Comparison of ENCODE assay signal across 14 mouse cellular contexts in the genomic region with DNA sequence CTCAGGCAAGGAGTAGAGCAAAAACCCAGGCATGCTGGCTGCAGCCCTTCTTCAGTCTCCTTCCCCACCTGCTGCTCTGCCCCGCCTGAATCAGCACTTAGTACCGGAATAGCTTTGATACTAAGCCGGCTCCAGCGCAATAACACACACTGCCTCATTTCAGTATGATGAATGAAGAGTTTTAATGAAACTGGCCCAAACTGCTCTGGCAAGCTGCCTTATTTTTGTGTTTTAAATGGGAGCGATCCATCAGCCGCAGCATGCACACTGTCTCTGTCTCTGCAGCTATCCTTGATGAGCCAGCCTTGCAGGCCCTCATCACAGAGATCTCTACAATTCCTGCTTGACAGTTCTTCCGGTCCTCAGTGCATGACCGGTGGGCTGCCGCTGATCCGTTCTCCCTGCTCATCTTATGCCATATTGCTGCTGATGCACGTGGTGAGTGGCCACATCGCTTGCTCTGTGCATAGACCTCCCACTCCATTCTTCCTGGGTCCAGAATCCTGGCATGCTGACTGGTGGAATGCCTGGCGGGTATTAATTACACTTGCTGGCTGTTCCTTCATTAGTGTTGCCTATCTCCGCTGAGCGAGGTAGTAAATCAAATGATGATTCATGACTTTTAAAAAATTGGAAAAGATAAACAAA.
DNase-seq lines count a peak whose midpoint lies in the region; ATAC-seq and TF ChIP-seq lines count a peak whose summit lies in the region.
"Had no signal": no experiment of that assay in that cellular context is flagged by ENCODE, and none has a peak within 500 bp of the region (broad histone marks: within the 10 kb centered on the region; RNA-seq: fewer than 3 reads in every experiment).

No protein-coding gene starts in this region.

- no peak for DNase-seq in hindbrain, embryonic 11.5 days (ENCODE audit: low spot score)
- peak; percentile 64 for DNase-seq in midbrain, postnatal 0 days (ENCODE audit: low spot score)
- peak; percentile 50 to 67 for DNase-seq in layer of hippocampus, postnatal 14 days (ENCODE audit: low spot score in 2 of 2)
- no peak for DNase-seq in thymus, postnatal 10 days (ENCODE audit: low spot score in 2 of 2)
- DNase-seq: adrenal gland, postnatal 25 days; heart, postnatal 10 days; kidney, adult 18-20 months had no signal

- no peaks in the 10 kb centered on the region for H3K27me3 ChIP-seq in hindbrain, embryonic 13.5 days
- H3K27me3 ChIP-seq in hindbrain, embryonic 11.5 days (ENCODE audit: control insufficient read depth, insufficient read depth, low read length) = no peaks in the 10 kb centered on the region
- H3K27me3 ChIP-seq in midbrain, postnatal 0 days (ENCODE audit: insufficient read depth, low read length) = no peaks in the 10 kb centered on the region
- no peaks in the 10 kb centered on the region for H3K27me3 ChIP-seq in midbrain, embryonic 15.5 days (replicated peaks)
- H3K27me3 ChIP-seq in stomach, embryonic 15.5 days (replicated peaks) = no peaks in the 10 kb centered on the region
- H3K27me3 ChIP-seq in intestine, embryonic 16.5 days (replicated peaks; ENCODE audit: control insufficient read depth, insufficient read depth, low read length) = no peaks in the 10 kb centered on the region
- H3K27me3 ChIP-seq: CH12.LX; embryonic facial prominence, embryonic 15.5 days; midbrain, embryonic 13.5 days had no signal

- peaks cover 8% of the 10 kb centered on the region; the same call in 1 of the 2 replicates for H3K4me1 ChIP-seq in hindbrain, embryonic 13.5 days (replicated peaks)
- no peaks in the 10 kb centered on the region for H3K4me1 ChIP-seq in hindbrain, embryonic 11.5 days (replicated peaks; ENCODE audit: control insufficient read depth, insufficient read depth, low read length)
- H3K4me1 ChIP-seq in midbrain, postnatal 0 days (ENCODE audit: insufficient read depth, low read length) = no peaks in the 10 kb centered on the region
- no peaks in the 10 kb centered on the region for H3K4me1 ChIP-seq in midbrain, embryonic 15.5 days
- H3K4me1 ChIP-seq in stomach, embryonic 15.5 days = no peaks in the 10 kb centered on the region
- no peaks in the 10 kb centered on the region for H3K4me1 ChIP-seq in intestine, embryonic 16.5 days (ENCODE audit: control insufficient read depth, insufficient read depth, low read length)
- H3K4me1 ChIP-seq: embryonic facial prominence, embryonic 15.5 days had no signal

- WGBS in hindbrain, embryonic 13.5 days = 61% methylated on average over 15 of the region's 15 CpGs
- 73% methylated on average over 15 of the region's 15 CpGs for WGBS in hindbrain, embryonic 11.5 days
- 73% methylated on average over 15 of the region's 15 CpGs for WGBS in midbrain, postnatal 0 days
- WGBS in midbrain, embryonic 15.5 days = 81% methylated on average over 15 of the region's 15 CpGs
- 49% methylated on average over 15 of the region's 15 CpGs for WGBS in stomach, embryonic 15.5 days
- 55% methylated on average over 15 of the region's 15 CpGs for WGBS in intestine, embryonic 16.5 days

- ATAC-seq in hindbrain, embryonic 13.5 days (ENCODE audit: low FRiP score) = peak; percentile 80
- ATAC-seq in hindbrain, embryonic 11.5 days (ENCODE audit: low FRiP score) = no peak
- no peak; the same call in 1 of the 2 replicates for ATAC-seq in midbrain, postnatal 0 days (ENCODE audit: low FRiP score)
- no peak for ATAC-seq in midbrain, embryonic 15.5 days (replicated peaks)
- ATAC-seq in stomach, embryonic 15.5 days (ENCODE audit: insufficient read depth, low FRiP score, low read depth) = peak; percentile 60; the same call in 1 of the 2 replicates
- ATAC-seq in intestine, embryonic 16.5 days = no peak
- ATAC-seq: midbrain, embryonic 13.5 days had no signal

- H3K4me3 ChIP-seq in hindbrain, embryonic 13.5 days = no peak overlapping the region
- H3K4me3 ChIP-seq in hindbrain, embryonic 11.5 days (ENCODE audit: low read depth, low read length) = no peak overlapping the region
- no peak overlapping the region for H3K4me3 ChIP-seq in midbrain, postnatal 0 days (ENCODE audit: low read depth, low read length)
- H3K4me3 ChIP-seq in midbrain, embryonic 15.5 days = no peak overlapping the region
- H3K4me3 ChIP-seq in stomach, embryonic 15.5 days (replicated peaks) = no peak overlapping the region
- H3K4me3 ChIP-seq in intestine, embryonic 16.5 days (ENCODE audit: low read length) = no peak overlapping the region
- H3K4me3 ChIP-seq: embryonic facial prominence, embryonic 15.5 days; midbrain, embryonic 13.5 days had no signal

- H3K4me2 ChIP-seq in hindbrain, embryonic 13.5 days = no peak overlapping the region
- no peak overlapping the region for H3K4me2 ChIP-seq in hindbrain, embryonic 11.5 days (replicated peaks; ENCODE audit: low read depth, low read length)
- no peak overlapping the region for H3K4me2 ChIP-seq in midbrain, postnatal 0 days (ENCODE audit: low read depth, low read length, poor library complexity, severe bottlenecking)
- H3K4me2 ChIP-seq in midbrain, embryonic 15.5 days = no peak overlapping the region
- no peak overlapping the region for H3K4me2 ChIP-seq in stomach, embryonic 15.5 days
- no peak overlapping the region for H3K4me2 ChIP-seq in intestine, embryonic 16.5 days (ENCODE audit: low read depth, low read length)
- H3K4me2 ChIP-seq: embryonic facial prominence, embryonic 15.5 days; midbrain, embryonic 13.5 days had no signal

- no peak for TF ChIP-seq CTCF in midbrain, postnatal 0 days (IDR thresholded peaks at IDR 0.05)

- H3K9ac ChIP-seq in hindbrain, embryonic 13.5 days = no peak overlapping the region
- H3K9ac ChIP-seq in hindbrain, embryonic 11.5 days (ENCODE audit: low read depth, low read length) = no peak overlapping the region
- no peak overlapping the region for H3K9ac ChIP-seq in midbrain, postnatal 0 days (replicated peaks; ENCODE audit: low read length, poor library complexity, severe bottlenecking)
- H3K9ac ChIP-seq in midbrain, embryonic 15.5 days = no peak overlapping the region
- H3K9ac ChIP-seq in stomach, embryonic 15.5 days = no peak overlapping the region
- no peak overlapping the region for H3K9ac ChIP-seq in intestine, embryonic 16.5 days (ENCODE audit: low read depth, low read length)
- H3K9ac ChIP-seq: embryonic facial prominence, embryonic 15.5 days; midbrain, embryonic 13.5 days had no signal

- H3K27ac ChIP-seq in hindbrain, embryonic 13.5 days = peak overlapping the region; percentile 3
- H3K27ac ChIP-seq in hindbrain, embryonic 11.5 days (ENCODE audit: low read depth, low read length) = no peak overlapping the region
- no peak overlapping the region for H3K27ac ChIP-seq in midbrain, postnatal 0 days (ENCODE audit: low read depth, low read length)
- H3K27ac ChIP-seq in midbrain, embryonic 15.5 days = no peak overlapping the region
- H3K27ac ChIP-seq in stomach, embryonic 15.5 days = no peak overlapping the region
- H3K27ac ChIP-seq in intestine, embryonic 16.5 days (ENCODE audit: low read length) = no peak overlapping the region
- H3K27ac ChIP-seq: embryonic facial prominence, embryonic 15.5 days; midbrain, embryonic 13.5 days had no signal

- H3K36me3 ChIP-seq in hindbrain, embryonic 13.5 days = no peaks in the 10 kb centered on the region
- H3K36me3 ChIP-seq in hindbrain, embryonic 11.5 days (ENCODE audit: control insufficient read depth, insufficient read depth, low read length) = no peaks in the 10 kb centered on the region
- H3K36me3 ChIP-seq in midbrain, postnatal 0 days (ENCODE audit: insufficient read depth, low read length) = no peaks in the 10 kb centered on the region
- H3K36me3 ChIP-seq in midbrain, embryonic 15.5 days (replicated peaks) = no peaks in the 10 kb centered on the region
- H3K36me3 ChIP-seq in stomach, embryonic 15.5 days = no peaks in the 10 kb centered on the region
- no peaks in the 10 kb centered on the region for H3K36me3 ChIP-seq in intestine, embryonic 16.5 days (ENCODE audit: control insufficient read depth, insufficient read depth, low read length)
- H3K36me3 ChIP-seq: embryonic facial prominence, embryonic 15.5 days; midbrain, embryonic 13.5 days had no signal

- no peaks in the 10 kb centered on the region for H3K9me3 ChIP-seq in hindbrain, embryonic 13.5 days
- H3K9me3 ChIP-seq in hindbrain, embryonic 11.5 days (ENCODE audit: control insufficient read depth, low read length) = no peaks in the 10 kb centered on the region
- H3K9me3 ChIP-seq in midbrain, postnatal 0 days (ENCODE audit: low read length) = no peaks in the 10 kb centered on the region
- no peaks in the 10 kb centered on the region for H3K9me3 ChIP-seq in midbrain, embryonic 15.5 days
- no peaks in the 10 kb centered on the region for H3K9me3 ChIP-seq in stomach, embryonic 15.5 days
- no peaks in the 10 kb centered on the region for H3K9me3 ChIP-seq in intestine, embryonic 16.5 days (ENCODE audit: control insufficient read depth, low read length)
- H3K9me3 ChIP-seq: embryonic facial prominence, embryonic 15.5 days; midbrain, embryonic 13.5 days had no signal

Comparison
In these comparisons a context has a peak if more than half of its experiments do, and no peak if none do; other contexts are left out.
1. ATAC-seq: peak in hindbrain, embryonic 13.5 days (single experiment) and stomach, embryonic 15.5 days (single experiment); none in hindbrain, embryonic 11.5 days (single experiment), midbrain, postnatal 0 days (single experiment), midbrain, embryonic 15.5 days (single experiment) and intestine, embryonic 16.5 days (single experiment).
2. DNase-seq: peak in midbrain, postnatal 0 days (single experiment) and layer of hippocampus, postnatal 14 days (2 of 2); none in hindbrain, embryonic 11.5 days (single experiment) and thymus, postnatal 10 days (0 of 2).